Mouse (Mus musculus): ENCODE results near the gene Lyrm9. TPM values are rescaled to one million over a fixed set of nuclear protein-coding genes. Genes with fewer than 3 reads are reported as not detected.
A peak's percentile ranks its signal among the peaks of the same experiment; 100 is the strongest.

The Lyrm9 gene
- total and polyA plus RNA-seq, 3 experiments = 31.6 to 48.6 TPM; not detected in 1

GRCm38 (mm10) chr11:78837989-78838388, 11.6 kb downstream of the Lyrm9 start:
- H3K79me2 ChIP-seq (ENCODE audit: control insufficient read depth, insufficient read depth, low read length, poor library complexity) = no peaks in the 10 kb centered on the region
- H3K27me3 ChIP-seq (ENCODE audit: control insufficient read depth in 1 of 2, insufficient read depth in 2 of 2, low read length in 2 of 2) = no peaks in the 10 kb centered on the region
- peak; percentile 83 for DNase-seq (ENCODE audit: low read depth, low spot score)
- no peak overlapping the region for H3K27ac ChIP-seq (ENCODE audit: control insufficient read depth, low read depth, low read length)
- no peak overlapping the region for H3K4me3 ChIP-seq (ENCODE audit: control insufficient read depth in 1 of 2, insufficient read depth in 1 of 2, low read depth in 2 of 2, low read length in 2 of 2)
- peaks cover 13 to 30% of the 10 kb centered on the region in 2 experiments for H3K4me1 ChIP-seq (ENCODE audit: control insufficient read depth in 1 of 2, insufficient read depth in 2 of 2, low read length in 2 of 2)
- peaks cover 0 to 23% of the 10 kb centered on the region in 2 experiments; a peak in 2 of 4 replicates for H3K36me3 ChIP-seq (ENCODE audit: control insufficient read depth in 1 of 2, insufficient read depth in 2 of 2, low read length in 2 of 2)
- H3K9me3 ChIP-seq (replicated peaks; ENCODE audit: insufficient read depth, low read length) = no peaks in the 10 kb centered on the region
- no peak overlapping the region for H3K9ac ChIP-seq (ENCODE audit: control insufficient read depth, low read depth, low read length, poor library complexity, severe bottlenecking)
- TF ChIP-seq ZC3H11A (IDR thresholded peaks at IDR 0.05; ENCODE audit: low read depth, low read length) = peak; percentile 81
- peak; percentile 28; the same call in 1 of the 2 replicates for TF ChIP-seq MXI1 (IDR thresholded peaks at IDR 0.05; ENCODE audit: low read depth, low read length)
- TF ChIP-seq NRF1 (IDR thresholded peaks at IDR 0.05; ENCODE audit: insufficient read depth, low read depth, low read length, poor library complexity, severe bottlenecking) = no peak
- TF ChIP-seq EP300 (IDR thresholded peaks at IDR 0.05; ENCODE audit: low read depth in 1 of 2, low read length in 2 of 2) = no peak
- TF ChIP-seq ZMIZ1 (IDR thresholded peaks at IDR 0.05; ENCODE audit: low read depth, low read length) = no peak
- peak; percentile 80 for TF ChIP-seq SMC3 (IDR thresholded peaks at IDR 0.05; ENCODE audit: low read depth, low read length)
- 0 out of 2 replicates have a peak, but pooled peaks have one; percentile 52 for TF ChIP-seq JUND (IDR thresholded peaks at IDR 0.05; ENCODE audit: low read depth, low read length)
- peak; percentile 27; the same call in 1 of the 2 replicates for TF ChIP-seq HCFC1 (IDR thresholded peaks at IDR 0.05; ENCODE audit: low read depth, low read length)
- TF ChIP-seq TBP (IDR thresholded peaks at IDR 0.05; ENCODE audit: low read depth, low read length) = no peak
- TF ChIP-seq TCF12 (IDR thresholded peaks at IDR 0.05; ENCODE audit: low read depth, low read length) = peak; percentile 23; the same call in 1 of the 2 replicates
- TF ChIP-seq ZNF384 (IDR thresholded peaks at IDR 0.05; ENCODE audit: low read depth, low read length) = no peak
- no peak for TF ChIP-seq UBTF (IDR thresholded peaks at IDR 0.05; ENCODE audit: borderline replicate concordance, insufficient read depth, low read depth, low read length)
- TF ChIP-seq E2F4 (IDR thresholded peaks at IDR 0.05; ENCODE audit: borderline replicate concordance, low read depth, low read length) = peak; percentile 60; the same call in 1 of the 2 replicates
- TF ChIP-seq RAD21 (IDR thresholded peaks at IDR 0.05; ENCODE audit: low read depth, low read length) = peak; percentile 85
- TF ChIP-seq MAFK (IDR thresholded peaks at IDR 0.05; ENCODE audit: borderline replicate concordance, low read depth, low read length) = no peak; the same call in 1 of the 2 replicates
- peak; percentile 38; the same call in 1 of the 2 replicates for TF ChIP-seq ELF1 (IDR thresholded peaks at IDR 0.05; ENCODE audit: low read depth, low read length)
- TF ChIP-seq CHD1 (IDR thresholded peaks at IDR 0.05; ENCODE audit: low read depth, low read length) = no peak
- no peak for TF ChIP-seq MYB (IDR thresholded peaks at IDR 0.05; ENCODE audit: low read depth, low read length)
- peak; percentile 53; the same call in 1 of the 2 replicates for TF ChIP-seq POLR2AphosphoS2 (IDR thresholded peaks at IDR 0.05; ENCODE audit: low read length)
- no peak for TF ChIP-seq MEF2A (IDR thresholded peaks at IDR 0.05; ENCODE audit: extremely low read depth, insufficient replicate concordance, low read depth, low read length, poor library complexity, severe bottlenecking)
- peak; percentile 50 for TF ChIP-seq BHLHE40 (IDR thresholded peaks at IDR 0.05; ENCODE audit: borderline replicate concordance, low read depth, low read length)
- TF ChIP-seq NELFE (IDR thresholded peaks at IDR 0.05; ENCODE audit: low read depth, low read length) = peak; percentile 29; the same call in 1 of the 2 replicates
- no peak for TF ChIP-seq TAL1 (IDR thresholded peaks at IDR 0.05; ENCODE audit: low read length)
- TF ChIP-seq GABPA (IDR thresholded peaks at IDR 0.05; ENCODE audit: low read depth, low read length) = no peak
- TF ChIP-seq MAX (IDR thresholded peaks at IDR 0.05; ENCODE audit: low read length) = peak; percentile 29; the same call in 1 of the 2 replicates
- no peak for TF ChIP-seq ZKSCAN1 (IDR thresholded peaks at IDR 0.05; ENCODE audit: low read depth, low read length)
- TF ChIP-seq RCOR1 (IDR thresholded peaks at IDR 0.05; ENCODE audit: low read depth, low read length) = no peak
- no peak for TF ChIP-seq GATA1 (IDR thresholded peaks at IDR 0.05; ENCODE audit: low read depth, low read length)
- 0 out of 2 replicates have a peak, but pooled peaks have one; percentile 32 for TF ChIP-seq MYC (IDR thresholded peaks at IDR 0.05; ENCODE audit: low read depth, low read length)
- no peak for TF ChIP-seq KAT2A (conservative IDR thresholded peaks at IDR 0.05; ENCODE audit: low read depth, low read length)
- TF ChIP-seq CHD2 (IDR thresholded peaks at IDR 0.05; ENCODE audit: low read length) = no peak
- no peak for TF ChIP-seq USF1 (IDR thresholded peaks at IDR 0.05; ENCODE audit: low read depth, low read length)
- peak; percentile 38; the same call in 1 of the 2 replicates for TF ChIP-seq SIN3A (IDR thresholded peaks at IDR 0.05; ENCODE audit: low read length)
- no peak for TF ChIP-seq ETS1 (IDR thresholded peaks at IDR 0.05; ENCODE audit: low read depth, low read length)
- peak in 1 of 2 experiments; percentile 30; a peak in 1 of 4 replicates for TF ChIP-seq POLR2A (IDR thresholded peaks at IDR 0.05; ENCODE audit: control insufficient read depth in 1 of 2, insufficient read depth in 1 of 2, low read depth in 1 of 2, low read length in 2 of 2, poor library complexity in 1 of 2)
- TF ChIP-seq USF2 (IDR thresholded peaks at IDR 0.05; ENCODE audit: borderline replicate concordance in 1 of 2, insufficient read depth in 1 of 2, low read depth in 1 of 2, low read length in 2 of 2) = no peak
- no peak for TF ChIP-seq POLR2AphosphoS5 (IDR thresholded peaks at IDR 0.05; ENCODE audit: borderline replicate concordance, low read depth, low read length)
